Mouse (Mus musculus): ENCODE data around the gene Fam208b. TPM values are rescaled to one million over a fixed set of nuclear protein-coding genes. Genes with fewer than 3 reads are reported as not detected.
A peak's percentile ranks its signal among the peaks of the same experiment; 100 is the strongest.

The Fam208b gene
- total RNA-seq (2014; rRNA removed; ENCODE audit: low replicate concordance): 9.8 and 11.2 TPM in 2 replicates
- polyA plus RNA-seq (2015; fragmentation: Nextera tagmentation; extraction: Ambion mirVana): 4.4 and 5.0 TPM in 2 replicates

DNA sequence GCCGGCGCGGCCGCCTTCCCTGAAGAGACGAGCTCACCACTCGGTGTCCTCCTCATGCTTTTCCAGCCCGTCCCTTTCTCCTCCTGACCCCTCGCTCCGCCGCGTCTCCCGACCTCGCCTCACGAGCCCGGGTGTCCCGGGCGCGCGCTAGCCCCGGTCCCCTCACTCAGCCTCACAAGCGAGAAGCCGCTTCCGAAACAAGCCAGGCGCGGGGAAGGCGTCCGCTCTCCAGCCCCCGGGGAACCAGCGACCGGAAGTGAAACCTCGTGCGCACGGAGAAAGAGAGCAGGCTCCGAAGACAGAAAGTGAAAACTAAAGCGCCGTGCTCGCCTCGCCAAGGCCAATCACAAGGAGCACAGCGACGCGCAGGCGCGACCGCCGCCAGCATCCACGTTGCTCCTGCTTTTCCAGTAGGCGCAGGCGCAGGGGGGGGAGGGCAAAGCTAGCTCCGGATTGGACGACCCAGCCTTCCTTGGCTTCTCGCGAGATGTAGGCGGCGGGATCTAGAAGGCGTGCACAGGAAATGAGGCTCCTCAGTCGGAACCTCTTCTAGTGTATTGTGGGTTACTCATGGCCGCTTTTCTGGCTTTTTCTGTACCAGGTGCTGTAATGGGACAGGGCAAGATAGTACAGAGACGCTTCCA is at the start of gene Fam208b:
Fam208b (minus strand) TSS at position 314 of the 644 bp plus-strand sequence.
- TF ChIP-seq EP300 (IDR thresholded peaks at IDR 0.05; ENCODE audit: low read depth) (peak; percentile 94), CTCF (IDR thresholded peaks at IDR 0.05; ENCODE audit: low read depth) (no peak)
- ATAC-seq (ENCODE audit: insufficient read depth, low read depth) (peak; percentile 99), DNase-seq (ENCODE audit: low spot score) (peak; percentile 99)
- Histone ChIP-seq H3K4me1 (ENCODE audit: control insufficient read depth, insufficient read depth) (no peaks in the 10 kb centered on the region; the same call in 1 of the 2 replicates), H3K9me3 (replicated peaks; ENCODE audit: control insufficient read depth, low read length) (no peaks in the 10 kb centered on the region), H3K9ac (replicated peaks; ENCODE audit: low read depth, low read length) (peak within 1 kb of the TSS; percentile 76), H3K4me3 (ENCODE audit: low read depth, low read length) (peak within 1 kb of the TSS; percentile 89), H3K4me2 (ENCODE audit: low read depth, low read length) (peak within 1 kb of the TSS; percentile 89), H3K27ac (ENCODE audit: low read depth) (peak within 1 kb of the TSS; percentile 95), H3K27me3 (ENCODE audit: control insufficient read depth, insufficient read depth, low read length) (no peaks in the 10 kb centered on the region), H3K36me3 (replicated peaks; ENCODE audit: control insufficient read depth, insufficient read depth, low read length) (no peaks in the 10 kb centered on the region)
- WGBS: under 1% methylated on average over 58 of the region's 58 CpGs

DNA sequence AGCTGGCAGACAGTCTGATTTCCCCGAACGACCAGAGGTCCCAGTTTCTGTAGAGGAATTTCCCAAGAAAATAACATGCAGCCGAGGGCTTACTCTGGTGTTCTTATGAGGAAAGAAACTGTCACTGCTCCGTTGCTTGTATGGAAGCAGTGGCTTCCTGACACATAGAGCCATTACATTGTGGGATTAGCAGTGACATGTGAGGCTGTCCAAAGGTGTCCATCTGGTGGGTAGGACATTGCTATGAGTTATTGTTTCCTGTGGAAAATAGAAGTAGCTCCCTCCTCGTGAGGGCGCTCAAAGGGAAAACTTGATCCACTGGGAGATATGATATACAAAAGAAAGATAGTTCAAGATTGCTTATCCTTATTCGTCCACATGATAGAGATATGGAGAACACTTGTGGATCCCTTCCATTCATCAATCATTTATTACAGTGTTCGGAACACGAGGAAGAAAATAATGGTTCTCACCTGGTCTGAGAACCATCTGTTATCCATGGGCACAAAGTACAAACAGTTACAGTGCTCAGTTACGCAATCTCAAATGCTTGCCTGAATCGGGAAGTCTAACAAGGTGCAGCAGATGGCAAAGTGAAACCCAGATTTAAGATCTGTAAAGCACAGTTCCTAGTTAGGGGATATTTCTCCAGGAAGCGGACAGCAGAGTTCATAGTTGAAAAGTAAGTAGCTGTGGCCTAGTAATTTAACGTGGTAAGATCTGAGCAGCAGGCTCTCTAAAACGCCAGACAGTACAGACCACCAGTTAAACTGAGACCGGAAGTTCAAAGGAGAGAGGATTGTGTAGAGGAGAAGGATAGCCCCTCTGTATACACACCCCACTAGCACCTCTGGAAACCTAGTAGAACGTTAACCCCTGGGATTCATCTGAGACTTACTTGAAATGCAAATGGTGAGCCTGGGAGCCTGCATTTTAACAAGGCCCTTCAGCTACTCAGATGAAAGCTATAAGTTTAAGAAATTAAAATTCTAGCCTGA is 48.6 kb upstream of the Fam208b start:
- H3K9me3 ChIP-seq (replicated peaks; ENCODE audit: control insufficient read depth, low read length): no peaks in the 10 kb centered on the region
- DNase-seq (ENCODE audit: low spot score): no peak
- H3K4me1 ChIP-seq (ENCODE audit: control insufficient read depth, insufficient read depth): no peaks in the 10 kb centered on the region
- no peaks in the 10 kb centered on the region for H3K27me3 ChIP-seq (ENCODE audit: control insufficient read depth, insufficient read depth, low read length)
- H3K36me3 ChIP-seq (replicated peaks; ENCODE audit: control insufficient read depth, insufficient read depth, low read length): no peaks in the 10 kb centered on the region
- H3K27ac ChIP-seq (ENCODE audit: low read depth): no peak overlapping the region
- no peak for TF ChIP-seq CTCF (IDR thresholded peaks at IDR 0.05; ENCODE audit: low read depth)
- no peak for TF ChIP-seq EP300 (IDR thresholded peaks at IDR 0.05; ENCODE audit: low read depth)
- 65% methylated on average over 16 of the region's 16 CpGs for WGBS
- no peak for ATAC-seq (ENCODE audit: insufficient read depth, low read depth)
- H3K4me3 ChIP-seq (ENCODE audit: low read depth, low read length): no peak overlapping the region
- no peak overlapping the region for H3K4me2 ChIP-seq (ENCODE audit: low read depth, low read length)
- H3K9ac ChIP-seq (replicated peaks; ENCODE audit: low read depth, low read length): no peak overlapping the region

DNA sequence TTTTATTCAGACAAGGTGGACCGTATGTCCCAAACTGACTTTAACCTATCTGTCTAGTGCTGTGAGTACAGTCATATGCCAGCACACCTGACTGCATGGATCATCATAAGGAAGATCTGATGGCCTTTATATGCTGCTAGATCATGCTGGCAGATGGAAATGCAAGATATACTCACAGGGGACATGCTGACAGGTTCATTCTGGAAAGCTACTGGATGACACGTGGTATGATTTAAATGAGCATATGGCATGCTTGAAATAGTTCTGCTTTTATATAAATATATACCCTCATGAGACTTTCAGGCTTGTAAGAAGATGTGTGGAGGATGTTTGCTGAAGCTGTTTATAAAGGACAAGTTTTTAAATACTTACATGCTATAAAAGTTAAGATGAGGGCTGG is 43.5 kb upstream of the Fam208b start:
- Histone ChIP-seq H3K9ac (replicated peaks; ENCODE audit: low read depth, low read length) (no peak overlapping the region), H3K4me3 (ENCODE audit: low read depth, low read length) (no peak overlapping the region), H3K4me1 (ENCODE audit: control insufficient read depth, insufficient read depth) (no peaks in the 10 kb centered on the region), H3K36me3 (replicated peaks; ENCODE audit: control insufficient read depth, insufficient read depth, low read length) (0 out of 2 replicates have a peak, but pooled peaks cover 4% of the 10 kb centered on the region), H3K27ac (ENCODE audit: low read depth) (no peak overlapping the region), H3K4me2 (ENCODE audit: low read depth, low read length) (no peak overlapping the region), H3K9me3 (replicated peaks; ENCODE audit: control insufficient read depth, low read length) (no peaks in the 10 kb centered on the region), H3K27me3 (ENCODE audit: control insufficient read depth, insufficient read depth, low read length) (no peaks in the 10 kb centered on the region)
- 85% methylated on average over 2 of the region's 2 CpGs for WGBS
- DNase-seq (ENCODE audit: low spot score) (no peak), ATAC-seq (ENCODE audit: insufficient read depth, low read depth) (no peak)
- TF ChIP-seq CTCF (IDR thresholded peaks at IDR 0.05; ENCODE audit: low read depth): no peak
- no peak for TF ChIP-seq EP300 (IDR thresholded peaks at IDR 0.05; ENCODE audit: low read depth)

GRCm38 (mm10) chr13:3650569-3650968 is 39.7 kb upstream of the Fam208b start:
- Histone ChIP-seq H3K4me2 (ENCODE audit: low read depth, low read length) (no peak overlapping the region), H3K27me3 (ENCODE audit: control insufficient read depth, insufficient read depth, low read length) (no peaks in the 10 kb centered on the region), H3K4me1 (ENCODE audit: control insufficient read depth, insufficient read depth) (no peaks in the 10 kb centered on the region), H3K36me3 (replicated peaks; ENCODE audit: control insufficient read depth, insufficient read depth, low read length) (0 out of 2 replicates have a peak, but pooled peaks cover 4% of the 10 kb centered on the region), H3K4me3 (ENCODE audit: low read depth, low read length) (no peak overlapping the region), H3K27ac (ENCODE audit: low read depth) (no peak overlapping the region), H3K9me3 (replicated peaks; ENCODE audit: control insufficient read depth, low read length) (no peaks in the 10 kb centered on the region), H3K9ac (replicated peaks; ENCODE audit: low read depth, low read length) (no peak overlapping the region)
- DNase-seq (ENCODE audit: low spot score) (no peak), ATAC-seq (ENCODE audit: insufficient read depth, low read depth) (no peak)
- TF ChIP-seq EP300 (IDR thresholded peaks at IDR 0.05; ENCODE audit: low read depth) (no peak), CTCF (IDR thresholded peaks at IDR 0.05; ENCODE audit: low read depth) (no peak)
- WGBS: 83% methylated on average over 4 of the region's 4 CpGs

DNA sequence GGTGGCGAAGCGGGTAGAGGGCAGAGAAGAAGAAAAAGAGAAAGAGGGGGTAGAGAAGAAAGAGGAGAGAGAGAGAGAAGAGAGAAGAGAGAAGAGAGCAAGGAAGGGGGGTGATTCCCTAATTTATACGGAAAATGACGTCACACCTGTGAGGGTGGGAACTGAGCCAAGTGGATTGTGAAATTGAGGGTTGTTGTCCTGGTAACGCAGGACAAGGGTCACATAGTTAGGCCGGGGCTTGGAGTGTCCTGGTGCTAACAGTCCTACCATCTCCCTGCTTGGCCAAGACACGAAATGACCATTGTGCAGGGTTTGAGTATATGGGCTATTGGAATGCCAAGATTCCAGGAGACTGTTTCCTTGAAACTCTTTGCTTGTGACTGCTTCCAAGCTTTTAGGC is 35.7 kb upstream of the Fam208b start:
- H3K9me3 ChIP-seq (replicated peaks; ENCODE audit: control insufficient read depth, low read length): no peaks in the 10 kb centered on the region
- H3K4me1 ChIP-seq (ENCODE audit: control insufficient read depth, insufficient read depth): no peaks in the 10 kb centered on the region
- H3K36me3 ChIP-seq (replicated peaks; ENCODE audit: control insufficient read depth, insufficient read depth, low read length): 0 out of 2 replicates have a peak, but pooled peaks cover 4% of the 10 kb centered on the region
- ATAC-seq (ENCODE audit: insufficient read depth, low read depth) (no peak), DNase-seq (ENCODE audit: low spot score) (no peak)
- no peak overlapping the region for H3K9ac ChIP-seq (replicated peaks; ENCODE audit: low read depth, low read length)
- H3K4me2 ChIP-seq (ENCODE audit: low read depth, low read length): no peak overlapping the region
- H3K4me3 ChIP-seq (ENCODE audit: low read depth, low read length): no peak overlapping the region
- H3K27ac ChIP-seq (ENCODE audit: low read depth): no peak overlapping the region
- 83% methylated on average over 7 of the region's 7 CpGs for WGBS
- TF ChIP-seq CTCF (IDR thresholded peaks at IDR 0.05; ENCODE audit: low read depth) (no peak), EP300 (IDR thresholded peaks at IDR 0.05; ENCODE audit: low read depth) (no peak)
- no peaks in the 10 kb centered on the region for H3K27me3 ChIP-seq (ENCODE audit: control insufficient read depth, insufficient read depth, low read length)
